Mouse (Mus musculus): Measurements from ENCODE around the gene Mfrp.

DNA sequence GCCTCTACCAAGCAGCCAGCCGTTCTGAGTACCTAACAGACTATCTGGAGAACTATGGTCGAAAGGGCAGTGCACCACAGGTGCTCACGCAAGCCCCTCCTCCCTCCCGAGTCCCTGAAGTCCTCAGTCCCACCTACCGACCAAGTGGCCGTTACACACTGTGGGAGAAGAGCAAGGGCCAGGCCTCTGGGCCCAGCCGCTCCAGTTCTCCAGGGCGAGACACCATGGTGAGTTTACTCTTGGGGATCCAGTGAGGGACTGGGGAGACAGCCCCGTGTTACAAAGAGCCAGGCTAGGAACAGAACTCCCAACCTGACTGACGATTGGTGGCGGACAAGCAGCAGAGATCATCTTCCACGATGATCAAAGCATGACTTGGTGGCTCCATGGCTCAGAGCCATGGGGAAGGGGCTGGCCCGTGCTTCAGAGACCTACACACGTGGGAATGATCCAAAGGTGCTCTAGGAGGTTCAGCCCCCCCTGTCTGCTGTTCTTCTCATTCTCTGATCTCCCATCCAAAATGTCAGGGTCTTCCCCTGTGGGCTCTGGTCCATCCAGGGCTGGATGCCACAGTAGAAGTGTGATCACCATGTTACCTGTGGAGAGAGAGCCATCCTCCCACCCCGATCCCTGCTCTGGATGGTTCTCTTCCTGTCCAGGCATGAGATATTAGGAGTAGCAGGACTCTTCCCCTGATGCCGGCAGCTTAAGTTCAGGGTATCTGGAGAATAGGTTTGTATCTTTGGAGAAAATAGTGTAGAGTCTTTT is 25.3 kb upstream of the Mfrp start:
- TF ChIP-seq POLR2A (IDR thresholded peaks at IDR 0.05; ENCODE audit: control insufficient read depth, extremely low read depth, insufficient read depth, low read length, poor library complexity) (no peak), CTCF (IDR thresholded peaks at IDR 0.05; ENCODE audit: borderline replicate concordance, control insufficient read depth, extremely low read depth, insufficient read depth, low read length, poor library complexity) (no peak)
